Mouse (Mus musculus) ES-E14 (cell line): ENCODE results near the gene Epb41l5. TPM values are rescaled to one million over a fixed set of nuclear protein-coding genes. Genes with fewer than 3 reads are reported as not detected.

Source experiments
- DNase-seq: peaks from one replicate; pipeline ENCODE4 v3.0.0-alpha.2; 2013; ENCODE audit warnings: low read depth, low spot score
- H3K27ac ChIP-seq: 2 replicates; pipeline ENCODE4 v1.5.1; 2012; ENCODE audit warnings: low read depth, mild to moderate bottlenecking, low read length, moderate library complexity, mixed read lengths; ENCODE audit not compliant: poor library complexity, insufficient read depth, severe bottlenecking
- H3K36me3 ChIP-seq: 2 replicates; pipeline ENCODE4 v1.6.1; 2012; ENCODE audit warnings: mild to moderate bottlenecking, low read length, moderate library complexity, mixed read lengths; ENCODE audit not compliant: control insufficient read depth, poor library complexity, insufficient read depth, severe bottlenecking
- H3K4me1 ChIP-seq, 2 experiments: fragments of 150-350 bp in 1 of 2; sonication (generic) in 1 of 2; 2 replicates each; pipeline ENCODE4 v1.6.1; 2012; ENCODE audit warnings: low read length in 2 of 2, mild to moderate bottlenecking in 1 of 2, mixed read lengths in 1 of 2; ENCODE audit not compliant: control insufficient read depth in 2 of 2, insufficient read depth in 2 of 2, poor library complexity in 1 of 2
- H3K4me3 ChIP-seq, 2 experiments: fragments of 150-350 bp in 1 of 2; sonication (generic) in 1 of 2; 2 replicates each; pipeline ENCODE4 v1.5.1; 2012; ENCODE audit warnings: low read length in 2 of 2, low read depth in 1 of 2, mild to moderate bottlenecking in 1 of 2, mixed read lengths in 1 of 2; ENCODE audit not compliant: insufficient read depth in 1 of 2, poor library complexity in 1 of 2, severe bottlenecking in 1 of 2
- H3K9ac ChIP-seq: 2 replicates; pipeline ENCODE4 v1.6.1; 2012; ENCODE audit warnings: low read depth, mild to moderate bottlenecking, low read length, mixed read lengths; ENCODE audit not compliant: poor library complexity, insufficient read depth, severe bottlenecking
- H3K9me3 ChIP-seq: fragments of 150-350 bp; sonication (generic); 2 replicates; pipeline ENCODE4 v1.6.1; 2012; ENCODE audit warnings: low read depth, mild to moderate bottlenecking, low read length; ENCODE audit not compliant: control insufficient read depth, insufficient read depth
- CHD2 ChIP-seq: IDR thresholded peaks from 2 replicates; pipeline ENCODE4 v1.6.1; 2014; ENCODE audit warnings: mild to moderate bottlenecking, low read depth, low read length, inconsistent platforms
- HCFC1 ChIP-seq: IDR thresholded peaks from 2 replicates; pipeline ENCODE4 v1.6.1; 2012; ENCODE audit warnings: low read length, inconsistent platforms, borderline replicate concordance; ENCODE audit not compliant: insufficient read depth
- MAFK ChIP-seq: IDR thresholded peaks from 2 replicates; pipeline ENCODE4 v1.6.1; 2014; ENCODE audit warnings: mild to moderate bottlenecking, low read depth, low read length, inconsistent platforms; ENCODE audit not compliant: insufficient read depth
- ZC3H11A ChIP-seq: IDR thresholded peaks from 2 replicates; pipeline ENCODE4 v1.6.1; 2012; ENCODE audit warnings: low read depth, mild to moderate bottlenecking, inconsistent platforms, low read length, borderline replicate concordance
- ZNF384 ChIP-seq: IDR thresholded peaks from 2 replicates; pipeline ENCODE4 v1.6.1; 2012; ENCODE audit warnings: low read depth, low read length, inconsistent platforms
- in situ Hi-C, 2 experiments: fragments of 600-800 bp; cut with MboI; formaldehyde crosslinking; loops; one replicate each; pipeline ENCODE4 v1.15.1; 2025; ENCODE audit warnings: low sequenced_read_pairs in 2 of 2, inconsistent platforms in 1 of 2; ENCODE audit not compliant: unreplicated experiment in 2 of 2
- total RNA-seq: library from RNA; depleted of rRNA; stranded (reverse); fragments of 300-350 nt; gene quantifications from 2 replicates; pipeline ENCODE4 v1.2.3, GENCODE M21; 2012

The Epb41l5 gene
- total RNA-seq, 1 experiment, result 13.4 TPM

- Histone ChIP-seq H3K4me3 (no peak overlapping the region), H3K36me3 (peaks cover 3% of the 10 kb centered on the region; the same call in 1 of the 2 replicates), H3K9me3 (no peaks in the 10 kb centered on the region), H3K27ac (no peak overlapping the region), H3K9ac (no peak overlapping the region), H3K4me1 (peaks cover 0 to 6% of the 10 kb centered on the region in 2 experiments; a peak in 2 of 4 replicates)
- in situ Hi-C loops, result no loop called here
- no peak for DNase-seq
- TF ChIP-seq ZNF384 (no peak), ZC3H11A (no peak), HCFC1 (no peak), CHD2 (no peak), MAFK (no peak)
Measured at GRCm38 (mm10) chr1:119541570-119541969, 107.2 kb downstream of the Epb41l5 start.

- TF ChIP-seq ZNF384 (no peak), CHD2 (no peak), ZC3H11A (no peak), HCFC1 (no peak), MAFK (no peak)
- DNase-seq, result no peak
- no peaks in the 10 kb centered on the region for H3K9me3 ChIP-seq
- in situ Hi-C loops, result no loop called here
- H3K4me1 ChIP-seq, result peaks cover 0 to 6% of the 10 kb centered on the region in 2 experiments; a peak in 2 of 4 replicates
- H3K4me3 ChIP-seq, result no peak overlapping the region
- H3K9ac ChIP-seq, result no peak overlapping the region
- H3K27ac ChIP-seq, result no peak overlapping the region
- peaks cover 3% of the 10 kb centered on the region; the same call in 1 of the 2 replicates for H3K36me3 ChIP-seq
Measured at GRCm38 (mm10) chr1:119540836-119541557, 107.8 kb downstream of the Epb41l5 start.

DNA sequence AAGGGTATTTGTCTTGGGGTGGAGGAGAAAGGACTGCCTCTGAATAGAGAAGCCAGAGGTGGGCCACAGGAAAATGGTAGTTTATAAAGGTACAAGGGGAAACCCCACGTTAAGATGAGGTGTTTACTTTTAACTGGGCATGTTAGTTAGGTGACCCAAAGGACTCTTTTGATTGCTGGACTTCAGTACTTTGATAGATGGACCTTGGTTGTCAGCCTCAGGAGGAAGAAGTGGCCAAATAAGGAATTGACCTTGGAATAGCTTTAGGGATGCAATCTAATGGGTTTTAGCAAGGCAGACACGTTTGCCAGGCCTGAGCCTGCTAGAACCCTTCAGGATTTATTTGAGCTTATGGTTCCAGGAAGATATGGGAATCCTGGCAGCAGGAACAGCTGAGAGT, 109.5 kb downstream of the Epb41l5 start:
- Histone ChIP-seq H3K27ac (no peak overlapping the region), H3K4me3 (no peak overlapping the region), H3K4me1 (peaks cover 0 to 6% of the 10 kb centered on the region in 2 experiments; a peak in 2 of 4 replicates), H3K9me3 (no peaks in the 10 kb centered on the region), H3K9ac (no peak overlapping the region), H3K36me3 (no peaks in the 10 kb centered on the region)
- TF ChIP-seq MAFK (no peak), ZNF384 (no peak), CHD2 (no peak)
- DNase-seq, result no peak
- in situ Hi-C loops, result no loop called here

- Histone ChIP-seq H3K36me3 (no peaks in the 10 kb centered on the region), H3K4me1 (peaks cover 0 to 9% of the 10 kb centered on the region in 2 experiments; a peak in 2 of 4 replicates), H3K9me3 (no peaks in the 10 kb centered on the region), H3K27ac (no peak overlapping the region), H3K4me3 (no peak overlapping the region), H3K9ac (no peak overlapping the region)
- TF ChIP-seq CHD2, result no peak
- no peak for TF ChIP-seq ZNF384
- TF ChIP-seq MAFK, result no peak
- no peak for TF ChIP-seq HCFC1
- no peak for TF ChIP-seq ZC3H11A
- in situ Hi-C loops, result no loop called here
- DNase-seq, result no peak
Measured at GRCm38 (mm10) chr1:119537651-119538050, 111.1 kb downstream of the Epb41l5 start.
